Mouse (Mus musculus): ENCODE data around the gene Dennd5a.

DNA sequence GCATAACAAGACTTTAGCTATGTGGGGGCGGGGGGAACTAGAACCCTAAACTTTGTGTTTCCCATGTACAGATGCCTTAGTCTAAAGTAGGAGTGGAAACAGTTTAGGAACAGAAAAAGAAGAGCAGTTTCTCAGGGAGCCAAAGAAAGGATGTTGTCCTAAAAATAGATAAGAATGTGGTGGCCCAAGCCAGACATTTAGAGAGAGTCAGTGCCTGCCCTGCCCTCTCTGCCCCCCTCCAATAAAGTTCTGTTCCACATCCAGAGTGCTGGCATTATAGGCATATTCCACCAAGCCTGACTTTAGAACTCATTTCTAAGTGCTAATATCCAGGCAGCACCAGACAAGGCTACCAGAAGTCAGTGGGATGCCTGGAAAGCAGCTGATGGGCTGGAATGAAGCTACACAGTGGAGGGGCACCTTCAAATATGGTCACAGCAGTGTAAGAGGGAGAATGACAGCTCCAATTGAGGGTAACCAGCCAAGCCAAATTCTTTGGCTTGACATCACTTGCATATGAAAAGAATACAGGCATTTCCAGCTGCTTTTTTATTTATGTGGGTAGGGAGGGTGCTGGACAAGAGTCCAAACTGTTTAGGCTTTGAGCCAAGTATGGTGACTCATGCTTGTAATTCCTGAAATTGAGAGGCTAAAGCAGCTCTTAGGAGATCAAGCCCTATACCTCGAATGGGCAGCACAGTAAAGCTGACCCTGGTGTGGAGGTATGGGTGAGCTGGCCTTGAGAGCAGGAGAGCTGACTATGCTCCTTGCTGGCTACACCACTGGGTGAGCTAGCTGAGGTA lies 33.1 kb upstream of the Dennd5a start:
- TF ChIP-seq POLR2A (IDR thresholded peaks at IDR 0.05; ENCODE audit: control insufficient read depth, low read depth, low read length) (no peak), CTCF (IDR thresholded peaks at IDR 0.05; ENCODE audit: control insufficient read depth, insufficient read depth, insufficient replicate concordance, low read depth, low read length) (no peak)
